Mouse (Mus musculus): ENCODE measurements at regions not wholly inside any gene's neighbourhood (a gene's known extent, or its start where the extent isn't known, plus 50 kb on each side); places are given as distances from the start of the nearest gene placed in this dataset.

DNA sequence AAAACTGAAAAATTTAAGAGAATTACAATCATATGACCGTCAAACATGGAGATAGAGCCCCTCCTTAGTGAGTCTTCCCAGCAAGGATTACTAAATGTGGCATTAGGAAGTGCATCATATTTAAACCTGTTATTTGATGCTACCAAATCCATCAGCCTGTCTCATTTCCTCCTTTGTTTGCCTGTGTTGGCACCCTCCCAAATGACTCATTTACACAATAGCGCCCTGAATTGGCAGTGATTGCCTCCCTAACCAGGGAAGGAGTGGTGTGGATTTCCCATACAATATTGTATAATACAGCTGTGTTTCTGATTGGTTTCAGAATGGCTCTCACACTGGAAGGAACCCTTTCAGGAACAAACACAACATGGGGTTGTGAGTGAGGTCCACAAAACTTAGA lies 162.0 kb downstream of the Mis18a start:
- TF ChIP-seq POLR2A (IDR thresholded peaks at IDR 0.05; ENCODE audit: insufficient read length, low read depth) (no peak), POLR2AphosphoS2 (IDR thresholded peaks at IDR 0.05; ENCODE audit: insufficient read length, low read depth) (no peak), MAX (IDR thresholded peaks at IDR 0.05; ENCODE audit: low read depth) (no peak), MYOG (IDR thresholded peaks at IDR 0.05; ENCODE audit: control insufficient read depth in 1 of 3, insufficient read depth in 1 of 3, insufficient read length in 2 of 3, low read depth in 2 of 3) (no peak), USF1 (IDR thresholded peaks at IDR 0.05; ENCODE audit: low read depth) (no peak), TCF12 (IDR thresholded peaks at IDR 0.05; ENCODE audit: insufficient read depth, poor library complexity, severe bottlenecking) (no peak)

All from myocyte (in vitro differentiated cells).